Mouse (Mus musculus) spleen, embryonic (tissue): ENCODE results near the gene Fam214b.
"Not testable (repeated sequence)": the region's sequence is repeated elsewhere in the genome, so short reads cannot be mapped to it uniquely, and the experiment has no call there.

Experiments used
- CTCF ChIA-PET: fragments of 350-600 bp; sonication (Branson Sonifier 250); formaldehyde crosslinking; loops from one replicate; lab custom pipeline; 2022; lab: Charles Lee

Fam214b gene

DNA sequence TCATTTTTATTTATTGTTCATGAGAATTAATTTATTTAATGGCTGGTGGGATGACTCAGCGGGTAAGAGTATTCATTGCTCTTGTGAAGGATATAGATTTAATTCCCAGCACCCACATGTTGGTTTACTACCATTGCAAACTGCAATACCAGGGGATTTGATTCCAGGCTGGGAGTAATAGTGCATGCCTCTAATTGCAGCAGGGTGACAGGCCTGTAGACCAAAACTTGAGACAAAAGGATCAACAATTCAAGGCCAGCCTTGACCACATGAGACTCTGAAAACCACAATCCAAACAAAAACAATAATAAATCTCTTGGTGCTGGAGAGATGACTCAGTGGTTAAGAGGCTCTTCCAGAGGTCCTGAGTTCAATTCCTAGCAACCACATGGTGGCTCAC lies 33.9 kb downstream of the Fam214b start:
- CTCF ChIA-PET = no interaction called here

DNA sequence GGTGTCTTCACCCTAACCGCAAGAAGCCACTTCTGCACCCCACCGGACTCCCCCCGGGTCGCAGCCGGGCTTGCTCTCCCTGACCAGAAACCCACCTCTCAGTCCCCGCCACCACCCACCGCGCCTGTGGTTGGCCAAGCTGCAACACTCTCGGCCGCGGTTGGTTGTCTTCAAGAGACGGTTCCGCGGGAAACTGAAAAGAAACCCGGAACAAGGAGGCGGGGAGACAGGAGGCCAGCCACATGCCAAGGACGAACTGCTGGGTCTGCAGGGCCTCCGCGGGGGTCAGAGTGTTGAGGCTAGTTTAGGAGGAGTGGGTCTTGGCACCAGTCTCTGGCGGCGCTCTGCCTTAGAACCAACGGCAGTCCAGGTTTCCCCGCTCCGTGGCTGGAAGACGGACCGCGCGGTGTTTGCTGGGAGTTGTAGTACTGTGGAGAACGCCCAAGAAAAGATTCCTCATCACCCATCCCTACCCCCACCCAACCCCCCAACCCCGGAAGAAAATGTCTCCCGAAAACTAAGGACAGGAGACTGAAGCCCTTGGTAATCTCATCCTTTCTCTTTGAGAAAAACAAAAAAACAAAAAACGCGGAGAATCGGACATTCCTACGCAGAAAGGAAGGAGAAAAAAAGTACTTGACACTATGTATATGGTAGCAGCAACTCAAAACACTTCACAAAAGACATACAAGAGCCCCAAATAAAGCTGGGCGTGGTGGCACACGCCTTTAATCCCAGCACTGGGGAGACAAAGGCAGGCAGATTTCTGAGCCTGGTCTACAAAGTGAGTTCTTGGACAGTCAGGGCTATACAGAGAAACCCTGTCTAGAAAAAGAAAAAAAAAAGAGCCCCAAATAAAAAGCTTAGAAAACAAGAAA lies 35.6 kb downstream of the Fam214b start, which contains the start of gene Fancg:
Gene Fancg (minus strand): TSS at position 346 of the 878 bp plus-strand sequence.
- CTCF ChIA-PET = interaction anchor here (0.7 to 1.1 kb wide), 2 partner anchors 15 to 1935 kb away, joined by 3 to 5 read pairs; partner anchors contain the start of gene Pigo

DNA sequence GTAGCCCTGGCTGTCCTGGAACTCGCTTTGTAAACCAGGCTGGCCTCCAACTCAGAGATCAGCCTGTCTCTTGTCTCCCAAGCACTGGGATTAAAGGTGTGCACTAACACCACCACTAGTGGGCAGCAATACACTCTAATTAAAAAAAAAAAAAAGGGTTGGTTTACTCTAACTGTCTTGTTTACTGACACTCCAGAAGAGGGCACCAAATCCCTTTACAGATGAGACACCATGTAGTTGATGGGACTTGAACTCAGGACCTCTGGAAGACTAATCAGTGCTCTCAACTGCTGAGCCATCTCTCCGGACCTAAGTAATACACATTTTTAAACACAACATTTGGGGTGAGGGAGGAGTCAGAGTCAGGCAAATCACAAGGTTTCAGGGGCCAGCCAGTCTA lies 40.3 kb downstream of the Fam214b start:
- CTCF ChIA-PET = no interaction called here

DNA sequence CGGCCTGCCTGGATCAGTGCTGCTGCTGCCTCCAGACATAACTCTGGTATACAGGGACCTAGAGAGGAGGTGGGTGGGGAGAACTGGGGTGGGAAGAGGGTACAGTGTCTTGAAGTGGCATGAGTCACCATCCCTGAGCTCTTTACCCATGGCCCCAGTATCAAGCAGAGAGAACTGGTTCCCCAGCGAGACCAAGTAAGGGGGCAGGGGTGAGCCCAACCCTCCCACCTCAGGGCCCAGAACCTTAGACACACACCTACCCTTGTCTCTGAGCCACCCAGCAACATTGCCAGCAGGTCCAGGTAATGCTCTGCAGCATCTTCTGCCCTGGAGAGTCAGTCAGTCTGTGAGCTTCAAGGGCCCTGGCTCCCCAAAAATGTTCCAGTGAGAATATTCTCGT lies 41.1 kb downstream of the Fam214b start:
- CTCF ChIA-PET = no interaction called here

DNA sequence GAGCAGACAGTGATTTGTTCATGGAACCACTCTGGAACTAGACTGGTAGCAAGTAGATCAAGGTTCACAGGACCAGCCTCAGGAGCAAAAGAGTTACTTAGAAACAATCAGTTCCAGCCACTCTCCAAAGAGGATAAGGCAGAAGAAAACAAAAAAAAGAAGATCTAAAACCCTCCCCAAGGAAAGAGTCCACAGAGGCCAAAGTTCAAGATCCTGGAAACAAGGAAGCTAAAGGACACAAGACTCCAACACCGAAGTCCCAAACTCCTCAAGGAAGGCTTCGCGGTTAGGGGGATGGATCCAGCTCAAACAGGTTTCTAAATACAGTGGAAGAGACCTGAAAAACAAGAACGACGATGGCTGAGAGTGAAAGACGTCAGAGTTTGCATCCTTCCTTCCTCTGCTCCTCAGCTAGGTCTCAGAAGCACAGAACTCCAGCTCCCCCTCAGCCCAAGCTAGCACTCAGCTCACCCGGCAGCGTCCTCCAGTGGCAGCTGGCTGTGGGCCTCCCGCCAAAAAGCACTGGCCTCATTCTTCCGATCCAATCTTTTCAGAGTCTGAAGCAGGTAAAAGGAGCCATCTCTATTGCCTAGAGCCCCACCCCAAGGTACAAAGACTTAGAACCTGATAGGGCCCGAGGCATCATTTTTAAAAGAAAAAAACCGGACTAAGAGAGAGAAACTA lies 43.1 kb downstream of the Fam214b start:
- CTCF ChIA-PET = interaction anchor here (0.5 kb wide), 1 partner anchor 38 kb away, joined by 3 read pairs; no protein-coding TSS in a partner anchor

DNA sequence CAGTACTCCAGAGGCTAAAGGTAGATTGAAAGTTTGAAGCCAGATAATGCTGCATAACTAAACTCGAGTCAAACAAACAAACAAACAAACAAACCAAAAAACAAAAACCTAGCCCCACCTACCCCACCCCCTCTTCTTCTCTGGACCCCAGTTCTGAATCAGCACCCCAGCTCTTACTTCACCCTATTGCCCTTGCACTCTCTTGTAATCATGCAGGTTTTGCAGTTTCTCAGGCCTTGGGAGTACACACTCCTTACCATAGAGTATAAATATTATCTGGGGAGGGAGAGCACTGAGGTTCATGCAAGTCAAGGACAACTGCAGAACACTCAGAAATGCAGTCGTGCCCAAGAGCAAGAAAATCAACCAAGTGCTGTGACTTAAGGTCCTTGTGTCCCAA lies 44.7 kb downstream of the Fam214b start:
- CTCF ChIA-PET = interaction anchor here (0.6 kb wide), 1 partner anchor 1702 kb away, joined by 3 read pairs; no protein-coding TSS in a partner anchor

DNA sequence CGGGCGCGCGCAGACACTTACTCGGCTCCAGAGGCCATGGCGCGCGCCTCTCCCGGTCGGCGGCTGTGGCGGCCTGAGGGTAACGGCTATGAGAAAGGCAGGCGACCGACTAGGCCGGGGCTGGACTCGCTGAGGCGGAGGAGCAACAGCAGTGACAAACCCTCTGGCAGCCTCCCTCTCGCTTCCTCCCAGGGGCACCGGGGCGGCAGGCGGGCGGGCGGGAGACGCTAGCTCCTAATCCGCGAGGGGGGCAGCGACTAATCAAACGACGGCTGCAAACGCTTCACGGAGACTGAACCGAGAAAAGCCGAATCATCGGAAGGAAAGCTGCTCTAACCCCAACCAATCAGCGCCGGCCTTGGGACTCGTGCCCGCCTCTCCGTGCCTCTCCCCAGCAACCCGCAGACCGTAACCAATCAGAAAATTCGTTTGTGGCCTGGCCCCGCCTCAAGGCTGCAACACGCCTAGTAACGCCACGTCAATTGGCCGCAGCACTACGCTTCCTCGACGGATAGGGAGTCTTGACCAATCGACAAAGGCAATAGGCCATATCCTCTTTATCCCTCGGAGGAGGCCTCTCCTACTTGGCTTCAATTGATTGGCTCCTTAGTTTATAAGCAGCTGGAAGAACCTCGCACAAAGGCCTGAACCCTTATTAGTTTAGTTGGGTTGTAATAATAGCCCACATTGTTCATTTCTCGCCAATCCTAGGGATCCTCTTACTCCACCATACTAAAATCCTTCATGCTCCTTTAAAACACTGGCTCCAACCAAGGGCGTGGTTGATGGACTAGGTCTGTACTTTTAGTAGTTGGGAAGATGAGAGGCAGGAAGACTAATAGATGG lies 45.7 kb downstream of the Fam214b start, which contains the start of gene Vcp:
Gene Vcp (minus strand): TSS at position 367 of the 846 bp plus-strand sequence.
- CTCF ChIA-PET = not testable (repeated sequence)

DNA sequence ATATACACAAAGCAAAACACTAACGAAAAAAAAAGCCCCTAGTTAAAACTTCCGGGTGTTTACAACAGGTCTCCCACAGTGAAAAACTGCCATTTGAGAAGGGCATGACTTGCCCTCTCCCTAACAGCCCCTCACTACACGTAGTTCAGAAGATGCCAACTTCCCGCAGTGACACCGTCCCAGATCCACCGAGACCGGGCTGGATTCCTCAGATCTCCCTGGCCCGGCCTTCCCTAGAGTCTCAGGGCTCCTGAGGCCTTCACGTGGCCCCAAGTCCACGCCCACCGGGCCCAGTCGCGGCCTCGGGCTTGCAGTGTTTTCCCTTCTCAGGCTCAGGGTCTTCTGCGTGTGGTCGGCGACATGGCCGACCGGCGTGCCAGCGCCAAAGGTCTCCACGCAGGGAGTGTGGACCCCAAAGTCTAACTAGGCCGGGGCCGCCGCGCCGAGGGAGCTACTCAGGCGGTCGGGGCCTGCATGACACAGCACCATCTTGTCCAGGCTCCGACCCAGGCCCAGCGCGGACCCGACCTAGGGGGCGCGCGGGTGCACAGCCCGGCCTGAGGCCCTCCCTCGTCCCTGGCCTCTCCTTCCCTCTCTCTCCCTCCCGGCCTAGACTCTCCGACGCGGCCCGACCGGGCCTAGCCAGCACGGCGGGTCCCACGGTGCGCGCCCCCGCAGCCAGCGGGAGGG lies 46.4 kb downstream of the Fam214b start:
- CTCF ChIA-PET = interaction anchor here (1.0 kb wide), 1 partner anchor 32 kb away, joined by 6 read pairs; the partner anchor contains the start of gene Stoml2

DNA sequence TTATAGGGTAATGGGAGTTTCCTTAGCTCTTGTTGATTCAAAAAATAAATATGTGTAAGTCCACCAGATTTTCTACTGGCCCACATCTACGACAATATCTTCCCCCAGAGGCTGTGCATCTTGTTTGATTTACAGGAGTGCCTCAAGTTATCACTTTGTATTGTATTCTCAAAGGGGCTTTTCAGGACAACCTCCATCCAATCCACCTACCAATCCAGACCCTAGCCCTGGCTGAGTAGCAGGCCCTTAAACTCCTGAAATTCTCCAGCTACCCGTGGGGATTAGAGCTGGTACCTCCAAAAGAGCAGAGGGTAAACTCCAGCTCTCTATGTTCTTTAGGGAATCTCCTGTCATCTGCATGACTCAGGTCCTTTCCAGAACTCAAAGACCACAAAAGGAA lies 48.0 kb downstream of the Fam214b start:
- CTCF ChIA-PET = interaction anchor here (0.6 kb wide), 1 partner anchor 31 kb away, joined by 4 read pairs; no protein-coding TSS in a partner anchor

DNA sequence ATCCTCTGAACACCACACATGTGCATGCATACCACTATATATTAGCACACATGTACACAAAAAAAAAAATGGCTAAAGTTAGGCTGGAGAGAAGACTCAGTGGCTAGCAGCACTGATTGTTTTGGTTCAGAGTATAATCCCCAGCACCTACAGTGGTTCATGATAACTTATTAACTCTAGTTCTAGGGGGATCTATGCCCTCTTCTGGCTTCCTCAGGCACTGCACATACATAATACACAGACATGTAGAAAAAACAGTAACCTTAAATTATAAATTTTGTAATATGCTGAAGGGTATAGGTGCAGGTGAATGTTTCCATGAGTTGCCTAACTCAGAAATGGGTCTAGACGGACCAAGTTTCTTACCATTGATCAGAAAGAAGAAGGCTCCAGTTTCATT lies 57.7 kb downstream of the Fam214b start:
- CTCF ChIA-PET = no interaction called here
